Mouse (Mus musculus) left cerebral cortex, adult 2 months (tissue): ENCODE measurements around the gene Sox6. TPM values are rescaled to one million over a fixed set of nuclear protein-coding genes. Genes with fewer than 3 reads are reported as not detected.

Experiments used
- DNase-seq, 2 experiments: peaks; one replicate each; pipeline ENCODE4 v3.0.0; 2021 to 2022; ENCODE audit warnings: low spot score in 2 of 2, mixed read lengths in 1 of 2; ENCODE audit errors: extremely low spot score in 1 of 2
- H3K27ac ChIP-seq: fragments of 200-600 bp; 2 replicates; pipeline ENCODE4 v1.8.1; 2022
- H3K4me3 ChIP-seq: fragments of 200-600 bp; 2 replicates; pipeline ENCODE4 v1.8.1; 2022
- CTCF ChIP-seq: fragments of 200-600 bp; IDR thresholded peaks from 2 replicates; pipeline ENCODE4 v1.8.1; 2022; ENCODE audit warnings: antibody characterized with exemption, mild to moderate bottlenecking, moderate library complexity
- intact Hi-C: fragments of 180-260 bp; cut with DNase I; formaldehyde crosslinking; loops from one replicate; pipeline ENCODE4 v1.15.1; 2025
- total RNA-seq, 2 experiments: library from RNA; stranded (reverse); gene quantifications; 2 replicates each; pipeline ENCODE4 v1.2.3; 2021

Gene Sox6
- total RNA-seq, 2 experiments from 2014 or later, result 29.7 to 32.7 TPM

DNA sequence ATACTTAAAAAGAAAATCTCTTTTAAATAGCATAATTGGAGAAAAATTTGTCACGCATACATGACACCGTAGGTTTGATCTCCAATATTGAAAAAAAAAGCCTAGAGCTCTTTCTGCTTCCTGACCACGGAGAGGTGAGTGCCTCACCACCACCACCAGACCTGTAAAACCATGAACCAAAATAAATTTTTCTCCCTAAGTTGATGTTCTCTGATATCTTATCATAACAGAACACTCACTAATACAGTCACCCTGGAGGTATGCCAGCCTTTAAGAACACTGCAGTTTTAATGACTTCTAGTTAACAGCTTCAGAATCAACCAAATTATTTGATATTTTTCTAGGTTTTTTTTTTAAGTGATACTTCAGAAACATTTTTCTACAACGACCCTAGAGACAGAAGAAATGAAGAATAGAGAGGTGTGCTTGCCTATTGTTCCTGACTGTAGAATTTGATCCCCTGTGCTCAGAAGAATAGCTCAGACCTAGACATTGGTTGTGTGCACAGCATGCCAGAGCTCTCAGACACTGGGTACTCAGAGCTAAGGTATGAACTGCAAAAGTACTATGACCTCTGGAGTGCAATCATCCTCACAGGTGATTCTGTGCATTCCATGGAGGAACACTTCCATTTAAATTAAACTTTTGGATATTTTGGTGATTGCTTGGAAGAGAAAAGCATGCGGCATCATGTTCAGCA is 58.6 kb downstream of the Sox6 start:
- DNase-seq, result no peak
- no peak overlapping the region for H3K27ac ChIP-seq
- intact Hi-C loops, result no loop called here
- no peak for TF ChIP-seq CTCF
- no peak overlapping the region for H3K4me3 ChIP-seq

- intact Hi-C loops, result no loop called here
- H3K4me3 ChIP-seq, result no peak overlapping the region
- DNase-seq, result no peak
- TF ChIP-seq CTCF, result no peak
- H3K27ac ChIP-seq, result no peak overlapping the region
These were observed 64.1 kb downstream of the Sox6 start for GRCm38 (mm10) chr7:115974518-115974917.

GRCm38 (mm10) chr7:115967186-115967585 is 71.4 kb downstream of the Sox6 start:
- H3K27ac ChIP-seq, result no peak overlapping the region
- intact Hi-C loops, result no loop called here
- DNase-seq, result no peak
- no peak for TF ChIP-seq CTCF
- no peak overlapping the region for H3K4me3 ChIP-seq

GRCm38 (mm10) chr7:115966181-115966580 is 72.4 kb downstream of the Sox6 start:
- intact Hi-C loops, result no loop called here
- Histone ChIP-seq H3K27ac (no peak overlapping the region), H3K4me3 (no peak overlapping the region)
- peak; percentile 17 to 34 for DNase-seq
- no peak; the same call in 1 of the 2 replicates for TF ChIP-seq CTCF

- Histone ChIP-seq H3K4me3 (no peak overlapping the region), H3K27ac (no peak overlapping the region)
- intact Hi-C loops, result no loop called here
- TF ChIP-seq CTCF, result no peak
- DNase-seq, result no peak
These were observed 85.5 kb downstream of the Sox6 start for GRCm38 (mm10) chr7:115953046-115953445.

DNA sequence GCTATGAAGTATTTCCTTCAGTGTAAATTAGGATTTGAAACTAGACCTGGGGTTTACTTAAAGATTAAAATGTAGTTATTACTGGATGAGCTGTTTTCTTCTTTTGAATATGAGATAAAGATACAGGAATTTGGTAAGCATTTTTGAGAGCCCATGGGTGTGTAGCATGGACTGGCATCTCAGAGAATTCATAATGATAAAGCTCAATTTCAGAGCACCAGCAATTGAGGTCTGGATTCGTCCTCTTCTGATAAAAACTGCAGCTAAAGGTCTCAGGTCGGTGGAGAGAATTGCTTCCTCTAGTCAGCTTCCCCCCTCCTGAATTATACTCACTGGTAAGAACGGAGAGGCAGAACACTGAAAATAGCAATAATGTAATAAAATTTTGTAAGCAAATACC is 86.4 kb downstream of the Sox6 start:
- Histone ChIP-seq H3K4me3 (no peak overlapping the region), H3K27ac (no peak overlapping the region)
- no peak for TF ChIP-seq CTCF
- intact Hi-C loops, result no loop called here
- DNase-seq, result no peak

- DNase-seq, result no peak
- intact Hi-C loops, result no loop called here
- no peak for TF ChIP-seq CTCF
- Histone ChIP-seq H3K4me3 (no peak overlapping the region), H3K27ac (no peak overlapping the region)
These were observed 86.9 kb downstream of the Sox6 start for GRCm38 (mm10) chr7:115951689-115952088.

GRCm38 (mm10) chr7:115947916-115948315 is 90.7 kb downstream of the Sox6 start:
- Histone ChIP-seq H3K4me3 (no peak overlapping the region), H3K27ac (no peak overlapping the region)
- intact Hi-C loops, result no loop called here
- TF ChIP-seq CTCF, result no peak
- no peak for DNase-seq

GRCm38 (mm10) chr7:115946559-115946958 is 92.0 kb downstream of the Sox6 start:
- intact Hi-C loops, result no loop called here
- TF ChIP-seq CTCF, result no peak

GRCm38 (mm10) chr7:115945516-115945915 is 93.1 kb downstream of the Sox6 start:
- Histone ChIP-seq H3K4me3 (no peak overlapping the region), H3K27ac (no peak overlapping the region)
- no peak for TF ChIP-seq CTCF
- intact Hi-C loops, result no loop called here
- no peak for DNase-seq

More at GRCm38 (mm10) chr7:115946559-115946958, 92.0 kb downstream of the Sox6 start:
- DNase-seq, result no peak
- no peak overlapping the region for H3K4me3 ChIP-seq
- H3K27ac ChIP-seq, result no peak overlapping the region

DNA sequence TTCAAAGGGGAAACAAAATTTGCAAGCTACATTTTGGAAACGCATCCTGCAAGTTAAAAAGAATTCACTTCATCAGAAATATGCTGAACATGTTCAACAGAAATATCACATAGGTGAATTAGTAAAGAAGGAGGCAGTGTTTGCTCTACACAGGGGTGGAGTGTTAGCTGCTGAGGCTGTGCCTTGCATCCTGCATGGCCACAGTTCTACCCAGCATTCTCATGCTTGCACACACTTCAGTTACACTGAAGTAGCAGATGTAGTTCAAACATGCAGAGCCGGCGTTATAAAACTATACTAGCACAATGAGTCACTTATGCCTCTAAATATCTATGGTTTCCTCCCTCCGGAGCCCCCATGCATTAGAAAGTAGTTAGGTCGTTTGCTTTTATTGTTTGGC is 94.3 kb downstream of the Sox6 start:
- Histone ChIP-seq H3K4me3 (no peak overlapping the region), H3K27ac (no peak overlapping the region)
- no peak for DNase-seq
- intact Hi-C loops, result no loop called here
- no peak for TF ChIP-seq CTCF

- DNase-seq, result no peak
- intact Hi-C loops, result no loop called here
- Histone ChIP-seq H3K4me3 (no peak overlapping the region), H3K27ac (no peak overlapping the region)
- no peak for TF ChIP-seq CTCF
These were observed 96.8 kb downstream of the Sox6 start for GRCm38 (mm10) chr7:115941766-115942165.

DNA sequence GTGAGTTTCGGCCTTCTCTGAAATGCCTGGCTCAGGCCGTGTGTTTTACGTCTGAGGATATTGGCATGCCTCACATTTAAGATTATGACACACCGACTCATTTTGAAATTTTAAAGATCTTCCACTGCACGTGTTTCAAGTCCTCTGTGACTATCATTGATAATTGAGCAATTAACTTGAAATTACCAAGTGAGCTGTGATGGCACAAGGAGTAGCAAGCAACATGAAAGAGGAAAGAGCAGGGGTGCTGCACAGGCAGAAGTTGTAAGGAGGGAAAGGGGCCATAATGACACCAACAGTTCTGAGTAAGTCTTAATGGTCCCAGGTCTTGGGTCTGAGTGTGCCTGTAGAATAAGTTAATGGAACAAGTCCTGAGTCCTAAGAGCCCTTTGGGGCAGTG is 99.3 kb downstream of the Sox6 start:
- Histone ChIP-seq H3K4me3 (no peak overlapping the region), H3K27ac (no peak overlapping the region)
- DNase-seq, result no peak
- intact Hi-C loops, result no loop called here
- TF ChIP-seq CTCF, result no peak
